In genomic region chr13:41376111-41376510, GRCm38 (mm10) we compare ENCODE assay signal across 27 mouse cellular contexts.
DNase-seq lines count a peak whose midpoint lies in the region; ATAC-seq and TF ChIP-seq lines count a peak whose summit lies in the region.
"Had no signal": no experiment of that assay in that cellular context is flagged by ENCODE, and none has a peak within 500 bp of the region (broad histone marks: within the 10 kb centered on the region; RNA-seq: fewer than 3 reads in every experiment).

No protein-coding gene starts in this region.

- H3K4me1 ChIP-seq in heart, embryonic 10.5 days: 0 out of 2 replicates have a peak, but pooled peaks cover 5% of the 10 kb centered on the region
- H3K4me1 ChIP-seq in midbrain, embryonic 11.5 days (ENCODE audit: control insufficient read depth, insufficient read depth, low read length): peaks cover 5% of the 10 kb centered on the region; the same call in 1 of the 2 replicates
- H3K4me1 ChIP-seq in midbrain, embryonic 10.5 days: peaks cover 38% of the 10 kb centered on the region
- H3K4me1 ChIP-seq in forebrain, embryonic 11.5 days (replicated peaks; ENCODE audit: control insufficient read depth, insufficient read depth, low read length): no peaks in the 10 kb centered on the region
- H3K4me1 ChIP-seq: forebrain, embryonic 13.5 days; forebrain, embryonic 15.5 days had no signal

- no peak overlapping the region for H3K27ac ChIP-seq in heart, embryonic 10.5 days
- H3K27ac ChIP-seq in midbrain, embryonic 11.5 days (ENCODE audit: low read depth, low read length): no peak overlapping the region
- no peak overlapping the region for H3K27ac ChIP-seq in midbrain, embryonic 10.5 days (replicated peaks)
- no peak overlapping the region for H3K27ac ChIP-seq in forebrain, embryonic 11.5 days (ENCODE audit: low read depth, low read length)
- H3K27ac ChIP-seq: embryonic facial prominence, embryonic 13.5 days; embryonic facial prominence, embryonic 15.5 days; forebrain, embryonic 10.5 days; forebrain, embryonic 13.5 days; forebrain, embryonic 15.5 days had no signal

- no peak overlapping the region for H3K4me2 ChIP-seq in midbrain, embryonic 11.5 days
- no peak overlapping the region for H3K4me2 ChIP-seq in forebrain, embryonic 11.5 days (ENCODE audit: low read depth, low read length, severe bottlenecking)
- H3K4me2 ChIP-seq: embryonic facial prominence, embryonic 13.5 days; embryonic facial prominence, embryonic 15.5 days; forebrain, embryonic 13.5 days; forebrain, embryonic 15.5 days had no signal

- WGBS in heart, embryonic 10.5 days: 72% methylated on average over 4 of the region's 4 CpGs
- WGBS in midbrain, embryonic 11.5 days: 59% methylated on average over 4 of the region's 4 CpGs
- WGBS in midbrain, embryonic 10.5 days: 83% methylated on average over 4 of the region's 4 CpGs
- WGBS in forebrain, embryonic 11.5 days: 75% methylated on average over 4 of the region's 4 CpGs

- peak; percentile 4 for DNase-seq in heart, adult 11 months
- no peak for DNase-seq in heart, embryonic 10.5 days (ENCODE audit: low spot score)
- DNase-seq in midbrain, embryonic 11.5 days (ENCODE audit: low spot score, missing footprints): peak; percentile 78
- DNase-seq in midbrain, embryonic 10.5 days (ENCODE audit: low spot score): no peak
- DNase-seq in A20 (ENCODE audit: low read depth, low spot score): peak; percentile 45
- peak; percentile 18 for DNase-seq in brain, embryonic 14.5 days (ENCODE audit: low read depth)
- no peak for DNase-seq in forebrain, embryonic 11.5 days (ENCODE audit: low spot score)
- DNase-seq: adrenal gland, adult 8-10 months; adrenal gland, postnatal 14 days; adrenal gland, postnatal 36 days; cerebellum, adult 11 months; cerebellum, adult 18-20 months; cerebellum, adult 8-10 months; cerebellum, adult 9-11 months; cerebellum, postnatal 14 days; cerebellum, postnatal 36 days; embryo, embryonic 11 days; forebrain, postnatal 0 days had no signal

- no peaks in the 10 kb centered on the region for H3K9me3 ChIP-seq in heart, embryonic 10.5 days
- no peaks in the 10 kb centered on the region for H3K9me3 ChIP-seq in midbrain, embryonic 11.5 days (ENCODE audit: control insufficient read depth, low read length)
- H3K9me3 ChIP-seq in midbrain, embryonic 10.5 days (replicated peaks): no peaks in the 10 kb centered on the region
- no peaks in the 10 kb centered on the region for H3K9me3 ChIP-seq in forebrain, embryonic 11.5 days (ENCODE audit: control insufficient read depth, low read length)
- H3K9me3 ChIP-seq: embryonic facial prominence, embryonic 13.5 days; embryonic facial prominence, embryonic 15.5 days; forebrain, embryonic 10.5 days; forebrain, embryonic 13.5 days; forebrain, embryonic 15.5 days; G1E had no signal

- H3K27me3 ChIP-seq in heart, embryonic 10.5 days (ENCODE audit: insufficient read depth, poor library complexity, severe bottlenecking): peaks cover 8% of the 10 kb centered on the region; the same call in 1 of the 2 replicates
- no peaks in the 10 kb centered on the region for H3K27me3 ChIP-seq in midbrain, embryonic 11.5 days (ENCODE audit: control insufficient read depth, insufficient read depth, low read length)
- H3K27me3 ChIP-seq in midbrain, embryonic 10.5 days (ENCODE audit: low read depth, poor library complexity, severe bottlenecking): no peaks in the 10 kb centered on the region
- no peaks in the 10 kb centered on the region for H3K27me3 ChIP-seq in forebrain, embryonic 11.5 days (ENCODE audit: control insufficient read depth, insufficient read depth, low read length)
- H3K27me3 ChIP-seq: embryonic facial prominence, embryonic 13.5 days; embryonic facial prominence, embryonic 15.5 days; forebrain, embryonic 13.5 days; forebrain, embryonic 15.5 days; Patski had no signal

- H3K36me3 ChIP-seq in heart, embryonic 10.5 days: no peaks in the 10 kb centered on the region
- H3K36me3 ChIP-seq in midbrain, embryonic 11.5 days (ENCODE audit: control insufficient read depth, insufficient read depth, low read length): no peaks in the 10 kb centered on the region
- H3K36me3 ChIP-seq in midbrain, embryonic 10.5 days: no peaks in the 10 kb centered on the region
- no peaks in the 10 kb centered on the region for H3K36me3 ChIP-seq in forebrain, embryonic 11.5 days (ENCODE audit: control insufficient read depth, insufficient read depth, low read length)
- H3K36me3 ChIP-seq: embryonic facial prominence, embryonic 13.5 days; embryonic facial prominence, embryonic 15.5 days; forebrain, embryonic 10.5 days; forebrain, embryonic 15.5 days; G1E had no signal

- no peak for TF ChIP-seq CTCF in brain, embryonic 14.5 days (IDR thresholded peaks at IDR 0.05; ENCODE audit: borderline replicate concordance, extremely low read depth, insufficient read depth, insufficient read length)

- ATAC-seq in midbrain, embryonic 11.5 days (ENCODE audit: low FRiP score): 0 out of 2 replicates have a peak, but pooled peaks have one; percentile 9
- ATAC-seq in forebrain, embryonic 11.5 days (replicated peaks; ENCODE audit: low FRiP score): no peak
- ATAC-seq: activated CD4-positive, CD25-positive, alpha-beta regulatory T cell, adult 4 months; forebrain, embryonic 13.5 days; forebrain, embryonic 15.5 days; forebrain, postnatal 0 days; Patski had no signal

- no peak for TF ChIP-seq POLR2A in brain, embryonic 14.5 days (IDR thresholded peaks at IDR 0.05; ENCODE audit: borderline replicate concordance, extremely low read depth, insufficient read depth, insufficient read length, poor library complexity, severe bottlenecking)

- H3K4me3 ChIP-seq in heart, embryonic 10.5 days: no peak overlapping the region
- no peak overlapping the region for H3K4me3 ChIP-seq in midbrain, embryonic 11.5 days (ENCODE audit: low read depth, low read length)
- H3K4me3 ChIP-seq in midbrain, embryonic 10.5 days: no peak overlapping the region
- H3K4me3 ChIP-seq in forebrain, embryonic 11.5 days (ENCODE audit: low read depth, low read length): no peak overlapping the region
- H3K4me3 ChIP-seq: embryonic facial prominence, embryonic 13.5 days; embryonic facial prominence, embryonic 15.5 days; erythroblast, embryonic 14.5 days; forebrain, embryonic 10.5 days; forebrain, embryonic 13.5 days; forebrain, embryonic 15.5 days had no signal

- H3K9ac ChIP-seq in midbrain, embryonic 11.5 days (ENCODE audit: low read length): no peak overlapping the region
- H3K9ac ChIP-seq in forebrain, embryonic 11.5 days (ENCODE audit: low read length): no peak overlapping the region
- H3K9ac ChIP-seq: embryonic facial prominence, embryonic 13.5 days; embryonic facial prominence, embryonic 15.5 days; forebrain, embryonic 13.5 days; forebrain, embryonic 15.5 days; forebrain, postnatal 0 days had no signal

Comparison
In these comparisons a context has a peak if more than half of its experiments do, and no peak if none do; other contexts are left out.
1. DNase-seq: peak in heart, adult 11 months (single experiment), midbrain, embryonic 11.5 days (single experiment), A20 (single experiment) and brain, embryonic 14.5 days (single experiment); none in heart, embryonic 10.5 days (single experiment), midbrain, embryonic 10.5 days (single experiment) and forebrain, embryonic 11.5 days (single experiment).